Mouse (Mus musculus) liver, postnatal 0 days (tissue): ENCODE results near the gene Marc2.

ENCODE experiments used
- CTCF ChIP-seq: sonication (generic); IDR thresholded peaks from 2 replicates; pipeline ENCODE4 v1.5.1; 2016; ENCODE audit warnings: antibody characterized with exemption, low read depth
- EP300 ChIP-seq: IDR thresholded peaks from 2 replicates; pipeline ENCODE4 v1.6.1; 2016; ENCODE audit warnings: antibody characterized with exemption, low read depth, mild to moderate bottlenecking

DNA sequence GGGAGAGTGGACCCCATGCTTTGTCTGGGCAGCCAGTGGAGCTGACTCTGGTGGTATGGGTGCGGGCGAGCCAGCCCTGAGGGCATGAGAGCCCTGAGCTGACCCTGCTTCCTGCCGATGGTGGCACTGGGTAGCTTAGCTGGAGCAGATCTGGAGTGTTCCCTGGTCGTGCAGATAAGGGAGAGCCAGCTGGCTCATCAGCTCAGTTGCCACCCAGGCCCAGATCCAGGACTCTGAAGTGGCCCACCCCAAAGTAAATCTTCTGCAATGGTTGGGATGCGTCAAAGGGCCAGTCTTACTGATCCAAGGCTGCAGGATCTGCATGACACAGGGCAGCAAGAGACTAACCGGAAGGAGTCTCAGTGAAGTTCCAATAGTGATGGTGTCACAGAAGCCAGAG lies 43.2 kb upstream of the Marc2 start:
- TF ChIP-seq CTCF (no peak), EP300 (no peak)
